Mouse (Mus musculus) kidney, embryonic 14.5 days (tissue): Measurements from ENCODE around the gene Gnai2. TPM values are rescaled to one million over a fixed set of nuclear protein-coding genes. Genes with fewer than 3 reads are reported as not detected.

Source experiments
- ATAC-seq: fragments of 200-750 bp; cut with Nextera tagmentation; 2 replicates; pipeline ENCODE4 v1.8.0; 2017; ENCODE audit warnings: moderate number of reproducible peaks, mild to moderate bottlenecking, moderate TSS enrichment, moderate library complexity; ENCODE audit not compliant: low FRiP score, low TSS enrichment
- H3K27ac ChIP-seq: fragments of 300-500 bp; sonication (generic); 2 replicates; pipeline ENCODE4 v1.5.1; 2014; ENCODE audit warnings: low read depth, mild to moderate bottlenecking, low read length, moderate library complexity, mixed read lengths
- H3K27me3 ChIP-seq: fragments of 300-500 bp; sonication (generic); 2 replicates; pipeline ENCODE4 v1.6.1; 2014; ENCODE audit warnings: mild to moderate bottlenecking, low read length; ENCODE audit not compliant: control insufficient read depth, insufficient read depth
- H3K36me3 ChIP-seq: fragments of 300-500 bp; sonication (generic); 2 replicates; pipeline ENCODE4 v1.6.1; 2014; ENCODE audit warnings: low read length, mixed read lengths; ENCODE audit not compliant: control insufficient read depth, insufficient read depth
- H3K4me1 ChIP-seq: fragments of 300-500 bp; sonication (generic); 2 replicates; pipeline ENCODE4 v1.6.1; 2014; ENCODE audit warnings: low read length, mixed read lengths; ENCODE audit not compliant: control insufficient read depth, insufficient read depth
- H3K4me2 ChIP-seq: fragments of 300-500 bp; sonication (generic); replicated peaks from 2 replicates; pipeline ENCODE4 v1.6.1; 2014; ENCODE audit warnings: low read depth, mild to moderate bottlenecking, low read length
- H3K4me3 ChIP-seq: fragments of 300-500 bp; sonication (generic); 2 replicates; pipeline ENCODE4 v1.5.1; 2014; ENCODE audit warnings: mild to moderate bottlenecking, low read length
- H3K9ac ChIP-seq: fragments of 300-500 bp; sonication (generic); 2 replicates; pipeline ENCODE4 v1.6.1; 2014; ENCODE audit warnings: low read depth, mild to moderate bottlenecking, low read length, moderate library complexity
- H3K9me3 ChIP-seq: fragments of 300-500 bp; sonication (generic); 2 replicates; pipeline ENCODE4 v1.6.1; 2016; ENCODE audit warnings: low read length; ENCODE audit not compliant: control insufficient read depth
- WGBS: fragments of 180-500 bp; shearing (Covaris S2); extraction: QIAGEN DNeasy Blood & Tissue Kit; methylation state at CpG from one replicate; pipeline ENCODE4 v1.1.7; 2014; 5-methylcytosine and 5-hydroxymethylcytosine counted together
- polyA plus RNA-seq: library from polyadenylated mRNA; unstranded; fragments of >200 nt; fragmentation: Nextera tagmentation; extraction: Ambion mirVana; gene quantifications from 2 replicates; pipeline ENCODE4 v1.2.1, GENCODE M21; 2014

Gene Gnai2
- polyA plus RNA-seq, 1 experiment from 2014 or later: 386 TPM

- no peak overlapping the region for H3K27ac ChIP-seq
- no peak overlapping the region for H3K4me3 ChIP-seq
- no peak overlapping the region for H3K9ac ChIP-seq
- H3K27me3 ChIP-seq: no peaks in the 10 kb centered on the region
- H3K9me3 ChIP-seq: no peaks in the 10 kb centered on the region
- no peaks in the 10 kb centered on the region for H3K4me1 ChIP-seq
- peaks cover 52% of the 10 kb centered on the region for H3K36me3 ChIP-seq
- H3K4me2 ChIP-seq: no peak overlapping the region
- no peak for ATAC-seq
- WGBS: 74% methylated on average over 8 of the region's 8 CpGs
These were observed 40.7 kb downstream of the Gnai2 start for GRCm38 (mm10) chr9:107594281-107595062.

DNA sequence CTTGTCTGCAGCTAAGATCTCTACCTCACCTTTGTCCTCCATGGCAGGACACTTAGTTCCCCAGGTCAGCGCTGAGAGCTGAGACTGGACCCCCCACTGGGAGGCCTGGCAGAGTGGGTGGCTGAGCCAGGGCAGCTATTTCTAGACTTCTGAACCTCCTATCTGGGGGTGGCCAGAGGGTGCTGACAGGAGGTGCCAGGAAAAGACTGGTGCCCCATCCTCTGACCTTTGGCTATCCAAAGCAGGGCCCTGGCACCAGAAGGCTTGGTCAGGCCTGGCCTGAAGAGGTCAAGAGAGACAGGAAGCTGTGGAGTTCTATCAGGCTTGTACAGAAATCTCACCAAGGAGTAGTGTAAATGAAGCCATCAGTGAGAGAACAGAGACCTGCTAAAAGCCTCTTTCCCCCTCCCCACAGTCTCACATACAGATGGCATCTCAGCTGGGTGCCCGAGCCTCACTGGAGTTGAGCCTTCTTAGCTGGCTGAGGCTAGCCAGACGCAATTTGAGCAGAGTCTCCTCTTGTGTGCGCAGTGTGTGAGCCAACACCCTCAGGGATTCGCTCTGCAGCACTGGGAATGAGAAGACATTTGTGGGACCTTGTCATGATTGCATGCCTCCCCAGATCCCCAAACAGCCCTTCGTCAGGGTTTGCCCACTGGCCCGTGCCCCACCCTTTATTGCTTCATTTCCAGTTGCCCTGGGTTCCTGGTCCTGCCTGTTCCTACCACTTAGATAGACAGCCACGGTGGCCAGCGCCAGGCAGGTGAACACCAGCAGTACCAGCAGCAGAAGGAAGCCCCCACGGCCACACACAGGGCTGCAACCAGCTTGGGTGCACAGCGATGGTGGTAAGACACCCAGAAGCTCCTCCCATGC is 41.8 kb downstream of the Gnai2 start:
- Histone ChIP-seq H3K9ac (no peak overlapping the region), H3K4me2 (no peak overlapping the region), H3K4me1 (peaks cover 5% of the 10 kb centered on the region; the same call in 1 of the 2 replicates), H3K9me3 (no peaks in the 10 kb centered on the region), H3K27ac (no peak overlapping the region), H3K27me3 (no peaks in the 10 kb centered on the region), H3K36me3 (peaks cover 52% of the 10 kb centered on the region), H3K4me3 (no peak overlapping the region)
- WGBS: 85% methylated on average over 11 of the region's 11 CpGs
- no peak for ATAC-seq

DNA sequence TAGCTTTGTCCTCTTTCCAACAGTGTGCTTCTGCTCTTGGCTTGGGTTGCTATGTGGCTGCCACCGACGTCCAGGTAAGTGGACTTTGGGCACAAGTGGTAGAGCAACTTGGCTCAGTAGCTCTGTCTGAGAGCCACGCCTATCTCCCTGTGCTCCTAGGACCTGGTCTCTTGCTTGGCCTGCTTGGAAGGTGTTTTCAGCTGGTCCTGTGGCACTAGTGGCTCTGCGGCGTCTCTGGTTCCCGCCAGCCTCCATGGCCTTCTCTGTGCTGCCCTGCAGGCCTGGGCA is 44.5 kb downstream of the Gnai2 start:
- H3K36me3 ChIP-seq: peaks cover 52% of the 10 kb centered on the region
- H3K9me3 ChIP-seq: no peaks in the 10 kb centered on the region
- ATAC-seq: no peak
- WGBS: 93% methylated on average over 6 of the region's 6 CpGs
- peaks cover 9% of the 10 kb centered on the region; the same call in 1 of the 2 replicates for H3K4me1 ChIP-seq
- H3K4me3 ChIP-seq: no peak overlapping the region
- H3K27me3 ChIP-seq: no peaks in the 10 kb centered on the region
- H3K4me2 ChIP-seq: no peak overlapping the region
- H3K27ac ChIP-seq: no peak overlapping the region
- H3K9ac ChIP-seq: no peak overlapping the region

DNA sequence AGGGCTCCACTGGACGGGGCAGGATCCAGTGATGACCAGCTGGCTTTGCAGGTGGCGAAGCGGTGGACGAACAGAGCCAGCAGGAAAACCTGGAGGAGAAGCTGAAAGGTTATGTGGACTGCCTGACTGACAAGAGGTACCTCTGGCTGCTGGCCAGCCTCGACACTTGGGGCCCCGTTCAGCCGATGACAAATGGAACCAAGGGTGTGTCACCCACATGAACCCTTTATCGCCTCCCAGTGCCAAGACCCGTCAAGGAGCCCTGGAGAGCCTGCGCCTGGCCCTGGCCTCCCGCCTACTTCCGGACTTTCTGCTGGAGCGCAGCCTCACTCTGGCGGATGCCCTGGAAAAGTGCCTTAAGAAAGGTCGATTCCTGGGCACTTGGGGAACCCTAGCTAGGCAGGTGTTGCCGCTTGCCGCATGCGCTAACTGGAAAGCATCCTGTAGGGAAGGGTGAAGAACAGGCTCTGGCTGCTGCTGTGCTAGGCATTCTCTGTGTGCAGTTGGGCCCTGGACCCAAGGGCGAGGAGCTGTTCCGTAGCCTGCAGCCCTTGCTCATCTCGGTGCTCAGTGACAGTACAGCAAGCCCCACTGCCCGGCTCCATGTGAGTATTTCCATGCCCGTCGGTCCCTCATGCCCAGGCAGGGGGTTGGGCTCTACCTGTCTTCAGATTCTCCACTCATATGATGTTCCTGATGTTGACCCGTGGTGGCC is 45.0 kb downstream of the Gnai2 start:
- H3K27ac ChIP-seq: no peak overlapping the region
- no peak overlapping the region for H3K9ac ChIP-seq
- ATAC-seq: no peak
- H3K27me3 ChIP-seq: no peaks in the 10 kb centered on the region
- H3K4me1 ChIP-seq: peaks cover 9% of the 10 kb centered on the region; the same call in 1 of the 2 replicates
- H3K4me2 ChIP-seq: no peak overlapping the region
- peaks cover 52% of the 10 kb centered on the region for H3K36me3 ChIP-seq
- no peaks in the 10 kb centered on the region for H3K9me3 ChIP-seq
- 90% methylated on average over 25 of the region's 25 CpGs for WGBS
- H3K4me3 ChIP-seq: no peak overlapping the region

- WGBS: 3% methylated on average over 33 of the region's 33 CpGs
- 0 out of 2 replicates have a peak overlapping the region, but pooled peaks have one; percentile 24 for H3K27ac ChIP-seq
- peak overlapping the region; percentile 79 for H3K9ac ChIP-seq
- H3K4me2 ChIP-seq: peak overlapping the region; percentile 54
- H3K36me3 ChIP-seq: peaks cover 41% of the 10 kb centered on the region
- ATAC-seq: no peak
- H3K9me3 ChIP-seq: no peaks in the 10 kb centered on the region
- no peaks in the 10 kb centered on the region for H3K27me3 ChIP-seq
- H3K4me3 ChIP-seq: peak overlapping the region; percentile 83
- H3K4me1 ChIP-seq: peaks cover 9% of the 10 kb centered on the region; the same call in 1 of the 2 replicates
These were observed 47.1 kb downstream of the Gnai2 start for GRCm38 (mm10) chr9:107587833-107588639.

GRCm38 (mm10) chr9:107586974-107587832 is 48.0 kb downstream of the Gnai2 start, which contains the start of gene Ifrd2:
Gene Ifrd2, plus strand, starts transcription at chr9:107587642.
- 13% methylated on average over 46 of the region's 46 CpGs for WGBS
- H3K27me3 ChIP-seq: no peaks in the 10 kb centered on the region
- peaks cover 33% of the 10 kb centered on the region for H3K36me3 ChIP-seq
- H3K4me2 ChIP-seq: peak within 1 kb of the TSS; percentile 54
- H3K4me1 ChIP-seq: peaks cover 9% of the 10 kb centered on the region; the same call in 1 of the 2 replicates
- no peaks in the 10 kb centered on the region for H3K9me3 ChIP-seq
- 0 out of 2 replicates have a peak within 1 kb of the TSS, but pooled peaks have one; percentile 24 for H3K27ac ChIP-seq
- peak within 1 kb of the TSS; percentile 83 for H3K4me3 ChIP-seq
- H3K9ac ChIP-seq: peak within 1 kb of the TSS; percentile 79
- peak; percentile 98 for ATAC-seq

GRCm38 (mm10) chr9:107586504-107586903 is 48.7 kb downstream of the Gnai2 start:
- 85% methylated on average over 5 of the region's 5 CpGs for WGBS
- Histone ChIP-seq H3K36me3 (peaks cover 26% of the 10 kb centered on the region), H3K27ac (no peak overlapping the region), H3K4me1 (peaks cover 15% of the 10 kb centered on the region), H3K27me3 (no peaks in the 10 kb centered on the region), H3K9ac (no peak overlapping the region), H3K4me3 (no peak overlapping the region), H3K9me3 (no peaks in the 10 kb centered on the region), H3K4me2 (no peak overlapping the region)
- ATAC-seq: no peak
